Mouse (Mus musculus) hindbrain, embryonic 10.5 days (tissue): Measurements from ENCODE around the gene Appl2. TPM values are rescaled to one million over a fixed set of nuclear protein-coding genes. Genes with fewer than 3 reads are reported as not detected.

Experiments
- DNase-seq: peaks from one replicate; pipeline ENCODE4 v3.0.0-alpha.2; 2017; ENCODE audit warnings: low spot score
- H3K27ac ChIP-seq: fragments of 300-500 bp; sonication (generic); 2 replicates; pipeline ENCODE4 v1.5.1; 2016; ENCODE audit warnings: mild to moderate bottlenecking, moderate library complexity
- H3K27me3 ChIP-seq: fragments of 300-500 bp; sonication (generic); 2 replicates; pipeline ENCODE4 v1.6.1; 2016; ENCODE audit warnings: mild to moderate bottlenecking; ENCODE audit not compliant: poor library complexity, insufficient read depth, severe bottlenecking
- H3K36me3 ChIP-seq: fragments of 300-500 bp; sonication (generic); 2 replicates; pipeline ENCODE4 v1.6.1; 2016; ENCODE audit warnings: mild to moderate bottlenecking, moderate library complexity
- H3K4me1 ChIP-seq: fragments of 300-500 bp; sonication (generic); replicated peaks from 2 replicates; pipeline ENCODE4 v1.6.1; 2016; ENCODE audit warnings: mild to moderate bottlenecking
- H3K4me3 ChIP-seq: fragments of 300-500 bp; sonication (generic); 2 replicates; pipeline ENCODE4 v1.5.1; 2016; ENCODE audit warnings: mild to moderate bottlenecking, moderate library complexity
- H3K9me3 ChIP-seq: fragments of 300-500 bp; sonication (generic); 2 replicates; pipeline ENCODE4 v1.6.1; 2016; ENCODE audit warnings: mild to moderate bottlenecking, moderate library complexity
- WGBS: fragments of 180-500 bp; shearing (Covaris S2); methylation state at CpG from one replicate; pipeline ENCODE4 v1.1.7; 2016; 5-methylcytosine and 5-hydroxymethylcytosine counted together
- polyA plus RNA-seq: library from polyadenylated mRNA; unstranded; fragments of >200 nt; fragmentation: Nextera tagmentation; extraction: Ambion mirVana; gene quantifications from 2 replicates; pipeline ENCODE4 v1.2.1, GENCODE M21; 2016

The Appl2 gene
- polyA plus RNA-seq, 1 experiment from 2014 or later: 29.6 TPM

DNA sequence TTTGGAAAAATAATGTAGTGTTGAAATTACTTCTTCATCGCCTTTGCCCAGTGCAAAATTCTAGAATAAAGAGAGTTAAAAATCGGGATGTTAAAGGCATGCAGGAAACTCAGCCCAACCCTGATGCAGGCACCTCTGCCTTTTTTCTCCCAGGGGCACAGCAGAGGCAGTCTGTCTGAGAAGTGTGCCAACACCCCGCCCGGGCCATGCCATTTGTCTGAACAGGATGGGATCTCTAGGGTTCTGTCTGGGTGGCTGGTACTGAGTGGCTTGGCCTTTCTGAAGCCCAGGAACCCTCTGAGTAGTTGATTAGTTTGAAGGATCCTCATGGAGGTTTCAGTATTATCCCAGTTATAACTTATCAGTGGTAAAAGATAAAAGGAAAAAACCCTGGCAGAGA lies 20.3 kb downstream of the Appl2 start:
- no peak for DNase-seq
- Histone ChIP-seq H3K27ac (no peak overlapping the region), H3K9me3 (no peaks in the 10 kb centered on the region), H3K27me3 (no peaks in the 10 kb centered on the region), H3K4me3 (no peak overlapping the region), H3K36me3 (peaks cover 77% of the 10 kb centered on the region), H3K4me1 (peaks cover 12% of the 10 kb centered on the region)
- WGBS: 94% methylated on average over 4 of the region's 4 CpGs

- WGBS: 94% methylated on average over 9 of the region's 9 CpGs
Measured at GRCm38 (mm10) chr10:83627113-83627687, 21.3 kb downstream of the Appl2 start.

DNA sequence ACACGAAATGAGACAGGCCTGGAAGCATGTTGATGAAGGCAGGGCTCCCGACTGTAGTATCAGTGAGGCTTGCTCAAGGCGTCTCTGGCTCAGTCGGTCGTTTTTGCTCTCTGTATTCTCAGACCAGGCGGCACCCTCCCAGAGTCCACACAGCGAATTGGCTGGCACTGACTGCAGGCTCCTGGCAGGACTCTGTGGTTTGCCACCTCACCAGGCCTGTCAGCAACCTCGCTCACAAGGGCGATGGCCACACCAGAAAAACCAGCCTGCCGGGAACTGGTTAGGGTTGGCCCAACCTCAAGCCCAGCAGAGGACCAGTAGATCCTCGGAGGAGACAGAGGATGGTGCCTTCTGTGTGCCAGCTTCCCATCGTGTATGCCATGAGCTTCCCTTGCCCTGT lies 23.7 kb downstream of the Appl2 start:
- H3K27me3 ChIP-seq: no peaks in the 10 kb centered on the region
- H3K36me3 ChIP-seq: peaks cover 72% of the 10 kb centered on the region
- H3K27ac ChIP-seq: no peak overlapping the region
- no peaks in the 10 kb centered on the region for H3K9me3 ChIP-seq
- H3K4me3 ChIP-seq: no peak overlapping the region
- H3K4me1 ChIP-seq: peaks cover 18% of the 10 kb centered on the region
- 95% methylated on average over 12 of the region's 12 CpGs for WGBS
- DNase-seq: no peak

More at GRCm38 (mm10) chr10:83627113-83627687, 21.3 kb downstream of the Appl2 start:
- Histone ChIP-seq H3K36me3 (peaks cover 67% of the 10 kb centered on the region), H3K4me1 (peaks cover 1% of the 10 kb centered on the region; the same call in 1 of the 2 replicates), H3K27ac (no peak overlapping the region), H3K27me3 (no peaks in the 10 kb centered on the region), H3K4me3 (no peak overlapping the region), H3K9me3 (no peaks in the 10 kb centered on the region)
- DNase-seq: no peak

- WGBS: 85% methylated on average over 8 of the region's 8 CpGs
- DNase-seq: no peak
- H3K4me1 ChIP-seq: peaks cover 18% of the 10 kb centered on the region
- H3K4me3 ChIP-seq: no peak overlapping the region
- peaks cover 67% of the 10 kb centered on the region for H3K36me3 ChIP-seq
- H3K9me3 ChIP-seq: no peaks in the 10 kb centered on the region
- H3K27ac ChIP-seq: no peak overlapping the region
- no peaks in the 10 kb centered on the region for H3K27me3 ChIP-seq
Measured at GRCm38 (mm10) chr10:83624065-83624464, 24.5 kb downstream of the Appl2 start.

- DNase-seq: no peak
- no peak overlapping the region for H3K27ac ChIP-seq
- no peaks in the 10 kb centered on the region for H3K27me3 ChIP-seq
- H3K9me3 ChIP-seq: no peaks in the 10 kb centered on the region
- peaks cover 48% of the 10 kb centered on the region for H3K36me3 ChIP-seq
- peaks cover 18% of the 10 kb centered on the region for H3K4me1 ChIP-seq
- WGBS: 91% methylated on average over 24 of the region's 24 CpGs
- no peak overlapping the region for H3K4me3 ChIP-seq
Measured at GRCm38 (mm10) chr10:83620350-83621055, 28.0 kb downstream of the Appl2 start.

DNA sequence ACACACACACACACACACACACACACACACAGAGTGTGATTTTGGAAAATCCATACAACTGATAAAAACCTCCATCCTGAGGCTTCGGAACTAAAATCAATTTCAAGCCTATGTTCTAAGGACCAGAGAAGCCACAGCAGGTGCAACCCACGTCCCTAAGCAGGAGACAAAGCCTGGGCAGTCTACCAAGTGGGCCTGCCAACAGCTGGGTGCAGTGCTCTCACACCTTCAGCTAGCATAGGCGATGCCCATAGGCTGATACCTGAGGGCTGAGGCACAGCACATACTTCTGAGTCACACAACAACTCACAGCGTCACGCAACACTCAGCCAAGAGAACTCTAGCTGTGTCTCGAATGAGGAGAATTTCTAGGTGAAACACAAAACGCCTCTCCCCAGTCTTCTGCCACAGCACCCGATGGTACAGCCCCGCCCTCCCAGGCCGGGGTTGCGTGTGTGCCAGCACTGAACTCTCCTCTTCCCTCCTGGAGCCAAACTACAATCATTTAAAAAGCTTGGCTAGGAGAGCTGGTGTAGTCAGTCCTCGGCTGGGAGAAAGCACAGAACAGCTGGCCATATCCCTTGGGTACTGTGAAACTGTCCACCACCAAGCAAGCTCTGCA lies 29.6 kb downstream of the Appl2 start:
- Histone ChIP-seq H3K9me3 (no peaks in the 10 kb centered on the region), H3K4me3 (no peak overlapping the region), H3K4me1 (peaks cover 18% of the 10 kb centered on the region), H3K27me3 (no peaks in the 10 kb centered on the region), H3K36me3 (peaks cover 40% of the 10 kb centered on the region), H3K27ac (0 out of 2 replicates have a peak overlapping the region, but pooled peaks have one; percentile 53)
- no peak for DNase-seq
- WGBS: 92% methylated on average over 12 of the region's 12 CpGs

DNA sequence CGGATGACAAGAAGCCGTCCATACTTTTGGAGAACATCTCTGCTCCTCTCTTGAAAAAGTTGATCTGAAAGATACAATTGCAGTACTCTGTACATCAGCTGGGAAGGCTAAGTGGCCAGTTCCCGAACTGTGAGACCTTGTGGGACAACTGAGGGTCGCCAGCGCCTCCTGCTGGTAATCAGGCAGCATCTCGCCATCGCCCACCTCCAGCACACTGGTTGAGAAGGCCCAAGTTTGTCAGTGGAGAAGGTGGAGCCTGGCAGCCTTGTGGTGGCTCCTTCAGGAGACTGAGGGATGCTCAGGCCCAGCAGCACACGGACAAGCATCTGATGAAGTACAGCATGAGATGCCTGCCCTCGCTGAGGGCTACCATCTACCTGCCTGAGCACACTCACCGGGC lies 31.2 kb downstream of the Appl2 start:
- Histone ChIP-seq H3K9me3 (no peaks in the 10 kb centered on the region), H3K4me3 (no peak overlapping the region), H3K27me3 (no peaks in the 10 kb centered on the region), H3K4me1 (peaks cover 18% of the 10 kb centered on the region), H3K36me3 (peaks cover 52% of the 10 kb centered on the region), H3K27ac (no peak overlapping the region)
- WGBS: 58% methylated on average over 10 of the region's 10 CpGs
- DNase-seq: peak; percentile 51

DNA sequence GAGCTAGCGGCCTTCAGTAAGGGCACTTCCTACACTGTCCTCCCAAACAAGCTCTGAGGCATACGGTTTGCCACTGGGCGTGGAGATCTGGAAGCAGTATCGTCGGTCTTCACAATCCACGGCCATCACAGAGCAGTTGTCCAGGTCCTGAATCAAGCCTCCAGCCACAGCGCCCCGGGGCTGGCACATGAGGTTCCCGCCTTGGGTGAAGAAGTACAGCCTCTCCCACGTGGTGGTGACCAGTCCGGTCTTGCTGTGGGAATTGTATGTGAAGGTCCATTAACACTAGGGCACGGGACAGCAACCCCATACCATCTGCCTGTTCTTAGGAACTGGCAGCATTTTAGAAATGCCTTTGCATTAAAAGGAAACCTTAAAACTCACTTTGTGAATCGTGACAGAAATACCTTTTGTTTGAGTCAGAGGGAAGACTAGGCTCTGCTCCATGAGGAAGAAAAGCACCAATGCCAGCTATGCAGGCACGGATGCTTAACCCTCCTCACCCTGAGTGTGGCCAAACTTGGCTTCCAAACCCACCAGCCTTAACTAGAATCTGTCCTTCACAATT lies 35.8 kb downstream of the Appl2 start:
- DNase-seq: no peak
- 92% methylated on average over 14 of the region's 14 CpGs for WGBS
- Histone ChIP-seq H3K9me3 (no peaks in the 10 kb centered on the region), H3K4me3 (no peak overlapping the region), H3K36me3 (peaks cover 81% of the 10 kb centered on the region), H3K27me3 (no peaks in the 10 kb centered on the region), H3K4me1 (no peaks in the 10 kb centered on the region), H3K27ac (no peak overlapping the region)

- H3K4me1 ChIP-seq: no peaks in the 10 kb centered on the region
- DNase-seq: no peak
- no peaks in the 10 kb centered on the region for H3K27me3 ChIP-seq
- 96% methylated on average over 5 of the region's 5 CpGs for WGBS
- H3K4me3 ChIP-seq: no peak overlapping the region
- no peaks in the 10 kb centered on the region for H3K9me3 ChIP-seq
- no peak overlapping the region for H3K27ac ChIP-seq
- H3K36me3 ChIP-seq: peaks cover 86% of the 10 kb centered on the region
Measured at GRCm38 (mm10) chr10:83611863-83612262, 36.7 kb downstream of the Appl2 start.

DNA sequence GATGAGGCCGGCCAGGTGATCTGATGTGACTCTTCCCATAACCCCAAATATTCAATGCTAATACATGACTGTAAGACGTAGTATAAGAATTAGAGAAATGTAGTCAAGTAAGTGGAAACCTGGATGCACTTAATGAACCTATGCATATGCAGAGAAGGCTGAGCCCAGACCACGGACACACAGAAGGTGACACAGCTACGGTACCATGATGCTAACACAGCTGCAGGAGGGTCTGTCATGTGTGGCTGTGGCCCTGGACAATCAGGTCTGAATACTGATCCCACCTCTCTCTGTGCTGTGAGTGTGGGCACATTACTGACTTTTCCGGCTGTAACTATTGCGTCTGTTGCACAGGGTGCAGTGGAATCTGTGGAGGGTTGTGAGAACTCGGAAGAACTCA lies 38.0 kb downstream of the Appl2 start:
- H3K4me1 ChIP-seq: peaks cover 7% of the 10 kb centered on the region
- H3K9me3 ChIP-seq: no peaks in the 10 kb centered on the region
- no peak overlapping the region for H3K4me3 ChIP-seq
- peaks cover 79% of the 10 kb centered on the region for H3K36me3 ChIP-seq
- WGBS: 94% methylated on average over 7 of the region's 7 CpGs
- H3K27me3 ChIP-seq: no peaks in the 10 kb centered on the region
- H3K27ac ChIP-seq: no peak overlapping the region
- DNase-seq: no peak

DNA sequence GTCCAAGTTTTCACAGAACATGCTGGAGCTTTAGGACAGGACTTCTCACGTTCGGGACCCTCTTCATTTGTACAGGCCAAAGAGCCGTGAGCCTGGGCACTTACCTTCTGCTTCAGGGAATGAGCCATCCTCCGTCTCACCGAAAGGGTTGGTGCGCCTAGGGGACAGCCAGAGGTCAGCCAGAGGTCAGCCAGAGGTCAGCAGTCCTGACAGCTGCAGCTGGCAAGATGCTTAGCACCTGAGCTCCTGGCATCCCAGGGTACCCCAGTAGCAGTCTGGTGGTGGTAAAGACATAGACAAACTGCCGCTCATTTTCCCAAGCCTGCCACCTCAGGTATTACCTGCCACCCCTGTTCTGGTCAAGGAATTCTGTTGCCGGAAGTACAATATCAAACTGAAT lies 39.9 kb downstream of the Appl2 start:
- no peak for DNase-seq
- Histone ChIP-seq H3K36me3 (peaks cover 80% of the 10 kb centered on the region), H3K9me3 (no peaks in the 10 kb centered on the region)

DNA sequence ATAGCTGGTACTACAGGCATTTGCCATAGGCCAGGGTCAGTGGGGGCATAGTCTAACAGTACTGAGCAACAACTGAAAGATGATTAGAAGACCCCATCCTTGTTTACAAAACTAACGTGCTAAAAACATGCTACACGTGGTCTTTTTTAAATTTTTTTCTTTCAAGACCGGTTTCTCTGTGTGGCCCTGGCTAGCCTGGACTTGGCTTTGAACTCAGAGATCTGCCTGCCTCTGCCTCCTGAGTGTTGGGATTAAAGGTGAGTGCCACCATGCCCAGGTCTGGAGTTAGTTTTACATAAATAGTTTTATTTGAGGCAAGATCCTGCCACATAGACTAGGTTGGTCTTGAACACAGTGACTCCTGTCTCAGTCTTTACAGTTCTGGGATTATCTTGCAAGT lies 41.4 kb downstream of the Appl2 start:
- DNase-seq: no peak
- Histone ChIP-seq H3K9me3 (no peaks in the 10 kb centered on the region), H3K36me3 (peaks cover 78% of the 10 kb centered on the region), H3K4me3 (no peak overlapping the region), H3K27me3 (no peaks in the 10 kb centered on the region), H3K27ac (no peak overlapping the region), H3K4me1 (peaks cover 15% of the 10 kb centered on the region)
- 93% methylated on average over 3 of the region's 3 CpGs for WGBS

More for the DNA sequence above, 39.9 kb downstream of the Appl2 start:
- H3K27me3 ChIP-seq: no peaks in the 10 kb centered on the region
- H3K4me1 ChIP-seq: peaks cover 15% of the 10 kb centered on the region
- no peak overlapping the region for H3K4me3 ChIP-seq
- no peak overlapping the region for H3K27ac ChIP-seq
- 79% methylated on average over 8 of the region's 8 CpGs for WGBS

- Histone ChIP-seq H3K9me3 (no peaks in the 10 kb centered on the region), H3K4me3 (no peak overlapping the region), H3K4me1 (peaks cover 15% of the 10 kb centered on the region), H3K27ac (peak overlapping the region; percentile 62; the same call in 1 of the 2 replicates), H3K27me3 (no peaks in the 10 kb centered on the region), H3K36me3 (peaks cover 78% of the 10 kb centered on the region)
- WGBS: 62% methylated on average over 8 of the region's 8 CpGs
- DNase-seq: peak; percentile 33
Measured at GRCm38 (mm10) chr10:83605637-83606183, 42.8 kb downstream of the Appl2 start.
